Mouse (Mus musculus) subcutaneous adipose tissue, adult 2 months (tissue): ENCODE data around the gene Pglyrp1. TPM values are rescaled to one million over a fixed set of nuclear protein-coding genes. Genes with fewer than 3 reads are reported as not detected.

Experiments
- polyA plus RNA-seq: library from polyadenylated mRNA; depleted of rRNA; stranded (reverse); fragments of >200 nt; gene quantifications from 2 replicates; pipeline ENCODE4 v1.2.3, GENCODE M21; 2012; ENCODE audit warnings: low replicate concordance; rRNA removed

The Pglyrp1 gene
- 6.4 and 56.4 TPM in 2 replicates for polyA plus RNA-seq

GRCm38 (mm10) chr7:18871031-18871430 is at the start of gene Pglyrp1:
TSS of gene Pglyrp1 (plus strand) at chr7:18871331.

GRCm38 (mm10) chr7:18821507-18821906 is 49.6 kb upstream of the Pglyrp1 start, which contains the start of gene Psg17:
TSS of gene Psg17 (minus strand) at chr7:18821607.

DNA sequence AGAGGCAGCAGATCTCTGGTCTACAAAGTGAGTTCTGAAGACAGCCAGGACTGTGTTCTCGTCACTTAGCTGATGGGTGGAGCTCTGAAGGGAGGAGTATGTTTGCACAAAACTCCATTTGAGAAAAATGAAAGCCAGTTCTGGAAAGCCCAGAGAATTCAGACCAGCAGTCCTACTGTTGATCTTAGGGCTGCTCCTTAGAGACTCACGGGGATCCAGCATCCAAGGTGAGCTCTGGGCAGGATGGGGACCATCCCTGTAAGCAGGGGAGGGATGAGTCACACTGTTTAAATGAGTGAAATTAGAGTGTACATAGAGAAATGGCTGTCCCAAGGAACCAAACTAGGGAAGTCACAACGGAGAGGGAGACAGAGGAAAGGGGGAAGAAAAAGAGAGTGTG is 31.3 kb upstream of the Pglyrp1 start, which contains the start of gene Mill2:
Gene Mill2, plus strand, starts transcription at position 102 of the 400 bp plus-strand sequence.

GRCm38 (mm10) chr7:18910241-18910831 is 39.2 kb downstream of the Pglyrp1 start, which contains the start of gene Ccdc61:
TSS of gene Ccdc61 (minus strand) at chr7:18910415.

DNA sequence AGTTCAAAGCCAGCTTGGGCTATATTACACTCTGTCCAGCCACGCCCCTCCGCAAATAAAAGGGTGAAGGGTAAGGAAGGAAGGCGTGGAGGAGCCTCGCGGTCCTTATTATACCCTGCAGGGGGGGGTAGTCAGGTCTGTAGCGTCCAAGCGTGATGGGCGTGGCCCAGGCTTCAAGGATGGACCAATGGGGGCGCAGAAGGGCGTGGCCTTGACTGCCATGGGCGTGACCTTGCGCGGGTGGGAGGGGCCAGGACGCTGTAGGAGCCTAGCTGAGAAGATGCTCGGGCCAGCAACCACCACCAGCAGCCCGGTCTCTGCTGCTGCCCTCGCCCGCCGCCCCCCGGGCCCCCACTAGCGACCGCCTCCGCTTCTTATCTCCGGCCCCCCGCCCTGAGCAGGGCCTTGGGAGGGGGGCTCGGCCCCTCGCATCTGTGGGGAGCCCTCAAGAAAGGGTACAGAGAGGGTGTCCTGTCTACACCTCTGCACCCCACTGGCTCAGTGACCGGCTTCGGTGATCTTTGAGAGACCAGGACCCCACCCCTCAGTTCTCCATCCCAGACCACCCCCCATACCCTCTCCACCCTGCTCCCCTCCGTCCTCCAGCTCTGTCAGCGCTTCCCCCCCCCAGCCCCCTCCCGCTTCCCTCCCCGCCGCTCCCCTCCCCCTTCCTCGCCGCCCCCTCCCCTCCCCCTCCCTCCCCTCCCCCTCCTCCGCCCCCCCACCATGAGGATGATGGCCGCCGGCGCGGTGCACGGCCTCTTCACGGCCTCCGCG is 54.2 kb downstream of the Pglyrp1 start, which contains the start of gene Nova2:
Gene Nova2, plus strand, starts transcription at position 727 of the 777 bp plus-strand sequence.

Other genes with a start within 250 kb of the Pglyrp1 start
- not detected in 2 replicates for gene Psg21, start 214.6 kb upstream of the Pglyrp1 start, polyA plus RNA-seq
- gene Psg20, start 185.1 kb upstream of the Pglyrp1 start, polyA plus RNA-seq = not detected in 2 replicates
- not detected in 2 replicates for gene Psg22, start 153.2 kb upstream of the Pglyrp1 start, polyA plus RNA-seq
- gene Psg19, start 72.8 kb upstream of the Pglyrp1 start, polyA plus RNA-seq = not detected in 2 replicates
- 0.58 TPM in 1 of 2 replicates, not detected in the other for gene Psg17, start 49.7 kb upstream of the Pglyrp1 start, polyA plus RNA-seq
- gene Mill2, start 31.4 kb upstream of the Pglyrp1 start, polyA plus RNA-seq = 11.8 and 24.6 TPM in 2 replicates
- gene Ccdc61, start 39.1 kb downstream of the Pglyrp1 start, polyA plus RNA-seq = 20.3 and 25.2 TPM in 2 replicates
- gene Nova2, start 54.6 kb downstream of the Pglyrp1 start, polyA plus RNA-seq = 1.6 and 2.5 TPM in 2 replicates
- gene Nanos2, start 116.1 kb downstream of the Pglyrp1 start, polyA plus RNA-seq = 0.26 TPM in 1 of 2 replicates, not detected in the other
- gene Mypop, start 119.9 kb downstream of the Pglyrp1 start, polyA plus RNA-seq = 5.2 and 17.4 TPM in 2 replicates
- gene Irf2bp1, start 132.7 kb downstream of the Pglyrp1 start, polyA plus RNA-seq = 16.7 and 38.8 TPM in 2 replicates
- gene Foxa3, start 152.2 kb downstream of the Pglyrp1 start, polyA plus RNA-seq = not detected in 2 replicates
- gene Sympk, start 153.0 kb downstream of the Pglyrp1 start, polyA plus RNA-seq = 66.1 and 105 TPM in 2 replicates
- gene Rsph6a, start 183.4 kb downstream of the Pglyrp1 start, polyA plus RNA-seq = not detected in 2 replicates
- 83.2 and 111 TPM in 2 replicates for gene Dmwd, start 204.9 kb downstream of the Pglyrp1 start, polyA plus RNA-seq
- gene Dmpk, start 212.5 kb downstream of the Pglyrp1 start, polyA plus RNA-seq = 388 and 705 TPM in 2 replicates
- 32.7 and 78.4 TPM in 2 replicates for gene Six5, start 223.3 kb downstream of the Pglyrp1 start, polyA plus RNA-seq
- 0.21 and 0.55 TPM in 2 replicates for gene Gm4969, start 247.0 kb downstream of the Pglyrp1 start, polyA plus RNA-seq
- gene Fbxo46, start 248.5 kb downstream of the Pglyrp1 start, polyA plus RNA-seq = 7.9 and 11.0 TPM in 2 replicates